Mouse (Mus musculus) heart, adult 2 months (tissue): ENCODE measurements around the gene Spag8.

Experiments
- CTCF ChIP-seq: fragments of 200-600 bp; IDR thresholded peaks from 2 replicates; pipeline ENCODE4 v1.8.1; 2022; ENCODE audit warnings: antibody characterized with exemption, mild to moderate bottlenecking, moderate library complexity
- POLR2A ChIP-seq: fragments of 200-500 bp; IDR thresholded peaks from 2 replicates; pipeline ENCODE4 v1.6.1; 2011; ENCODE audit warnings: mild to moderate bottlenecking, low read depth, low read length, control low read depth; ENCODE audit not compliant: insufficient read depth

- TF ChIP-seq CTCF (no peak), POLR2A (no peak)
These were observed 21.6 kb upstream of the Spag8 start for GRCm38 (mm10) chr4:43674974-43675373.
